Mouse (Mus musculus) heart, adult 2 months (tissue): ENCODE measurements around the gene Rpl28.

Experiments used
- CTCF ChIP-seq: fragments of 200-600 bp; IDR thresholded peaks from 2 replicates; pipeline ENCODE4 v1.8.1; 2022; ENCODE audit warnings: antibody characterized with exemption, mild to moderate bottlenecking, moderate library complexity
- EP300 ChIP-seq: fragments of 200-500 bp; IDR thresholded peaks from 2 replicates; pipeline ENCODE4 v1.6.1; 2011; ENCODE audit warnings: low read depth, low read length, control low read depth; ENCODE audit not compliant: insufficient read depth
- POLR2A ChIP-seq: fragments of 200-500 bp; IDR thresholded peaks from 2 replicates; pipeline ENCODE4 v1.6.1; 2011; ENCODE audit warnings: mild to moderate bottlenecking, low read depth, low read length, control low read depth; ENCODE audit not compliant: insufficient read depth

DNA sequence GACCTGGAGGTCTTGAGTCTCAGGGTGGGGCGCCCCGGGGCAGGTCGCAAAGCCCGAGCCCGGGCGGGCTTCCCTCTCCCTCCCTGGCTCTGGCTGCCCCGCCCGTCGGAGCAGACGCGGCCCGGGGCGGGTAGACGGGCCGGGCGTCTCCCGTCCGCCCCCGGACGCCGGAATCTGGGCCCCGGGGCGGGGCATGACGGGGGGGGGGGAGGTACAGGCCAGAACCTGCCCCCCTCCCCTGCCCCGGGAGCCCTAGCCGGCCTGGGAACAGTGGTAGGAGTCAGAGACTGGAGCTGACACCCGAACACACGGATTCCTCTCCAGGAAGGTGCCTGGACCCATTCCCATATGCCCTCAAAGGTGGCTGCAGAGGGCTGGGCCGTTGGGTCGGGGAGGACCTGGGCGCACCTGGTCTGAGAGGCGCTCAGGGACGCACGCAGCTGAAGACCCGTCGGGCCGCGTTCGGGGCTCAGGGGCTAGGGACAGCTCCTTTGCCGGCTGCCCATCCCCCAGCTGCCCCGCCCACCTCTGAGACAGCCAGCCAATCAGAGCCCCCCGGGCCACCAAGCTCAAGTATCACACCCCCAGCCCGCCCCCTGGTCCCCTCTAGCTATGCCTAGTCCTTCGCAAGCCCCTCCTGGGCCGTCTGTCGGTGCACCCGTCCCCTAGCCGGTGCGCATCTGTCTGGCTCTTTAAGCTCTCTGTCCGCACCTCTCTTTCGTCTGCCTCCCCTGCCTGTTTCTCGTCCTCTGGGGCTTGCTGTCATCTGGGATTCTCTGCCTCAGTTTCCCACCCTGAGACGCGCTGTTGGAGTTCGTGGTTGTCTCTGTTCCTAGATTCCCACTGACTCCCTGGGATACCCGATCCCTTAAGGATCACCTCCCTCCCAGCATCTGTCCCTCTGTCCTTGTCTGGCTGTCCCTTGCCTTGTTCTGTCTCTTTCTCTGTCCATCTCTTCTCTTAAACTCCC, 15.5 kb upstream of the Rpl28 start:
- no peak for TF ChIP-seq POLR2A
- TF ChIP-seq EP300, result no peak
- TF ChIP-seq CTCF, result no peak
